Comparison of ENCODE assay signal across 23 mouse cellular contexts in the genomic region with DNA sequence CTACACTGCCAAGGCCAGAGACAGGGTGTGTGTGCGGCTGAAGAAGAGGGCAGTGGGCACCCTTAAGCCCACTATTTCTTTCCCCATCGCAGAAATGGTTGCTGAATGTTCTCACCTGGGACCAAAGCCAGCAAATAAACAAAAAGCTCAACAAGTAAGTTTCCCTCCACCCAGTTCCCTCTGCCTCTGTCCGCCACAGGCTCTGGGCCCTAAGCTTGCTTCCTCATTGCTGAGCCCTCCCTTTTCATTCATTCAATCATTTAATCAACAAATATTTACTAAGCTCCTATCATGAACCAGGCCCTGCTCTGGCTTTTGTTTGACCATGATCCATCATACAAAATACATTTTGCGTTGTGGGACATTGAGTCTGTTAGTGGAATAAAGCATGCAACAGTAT. TPM values are rescaled to one million over a fixed set of nuclear protein-coding genes. Genes with fewer than 3 reads are reported as not detected.
DNase-seq lines count a peak whose midpoint lies in the region; ATAC-seq and TF ChIP-seq lines count a peak whose summit lies in the region.
"Had no signal": no experiment of that assay in that cellular context is flagged by ENCODE, and none has a peak within 500 bp of the region (broad histone marks: within the 10 kb centered on the region; RNA-seq: fewer than 3 reads in every experiment).

No protein-coding gene starts in this region.

- peak; percentile 25 to 40 for DNase-seq in urinary bladder, postnatal 36 days (ENCODE audit: low spot score in 2 of 2)
- DNase-seq in urinary bladder, postnatal 25 days (ENCODE audit: low spot score) = no peak
- peak; percentile 45 for DNase-seq in stomach, postnatal 0 days (ENCODE audit: low spot score)
- no peak for DNase-seq in embryo, embryonic 10 days (ENCODE audit: low spot score)
- DNase-seq in c-Kit-positive CD71-positive TER-119-positive erythroid progenitor cells, embryonic 14.5 days (ENCODE audit: low spot score) = no peak
- DNase-seq: adrenal gland, adult 2 months; adrenal gland, postnatal 10 days; adrenal gland, postnatal 25 days; cerebellum, adult 11-12 months; cerebellum, adult 2 months; cerebellum, adult 9-10 months; cerebellum, postnatal 10 days; cerebellum, postnatal 25 days; embryo, embryonic 11 days had no signal

- no peak; the same call in 1 of the 2 replicates for ATAC-seq in stomach, embryonic 15.5 days (ENCODE audit: insufficient read depth, low FRiP score, low read depth)
- ATAC-seq in stomach, postnatal 0 days (ENCODE audit: low FRiP score, low TSS enrichment) = peak; percentile 87
- ATAC-seq: forebrain, embryonic 14.5 days; forebrain, embryonic 16.5 days had no signal

- TF ChIP-seq EP300 in stomach, postnatal 0 days (optimal IDR thresholded peaks at IDR 0.05) = no peak

- H3K9ac ChIP-seq in stomach, embryonic 15.5 days = no peak overlapping the region
- no peak overlapping the region for H3K9ac ChIP-seq in stomach, postnatal 0 days (ENCODE audit: low read length)
- H3K9ac ChIP-seq: embryonic facial prominence, embryonic 13.5 days; embryonic facial prominence, embryonic 15.5 days; forebrain, embryonic 12.5 days had no signal

- H3K27me3 ChIP-seq in stomach, embryonic 15.5 days (replicated peaks) = no peaks in the 10 kb centered on the region
- no peaks in the 10 kb centered on the region for H3K27me3 ChIP-seq in stomach, postnatal 0 days (ENCODE audit: control insufficient read depth, insufficient read depth, low read length)
- H3K27me3 ChIP-seq: embryonic facial prominence, embryonic 13.5 days; embryonic facial prominence, embryonic 15.5 days; forebrain, embryonic 12.5 days had no signal

- peak overlapping the region; percentile 8; the same call in 1 of the 2 replicates for H3K27ac ChIP-seq in stomach, embryonic 15.5 days
- H3K27ac ChIP-seq in stomach, postnatal 0 days (replicated peaks) = peak overlapping the region; percentile 71
- H3K27ac ChIP-seq: embryonic facial prominence, embryonic 13.5 days; embryonic facial prominence, embryonic 15.5 days; forebrain, embryonic 10.5 days; forebrain, embryonic 12.5 days had no signal

- H3K4me3 ChIP-seq in stomach, embryonic 15.5 days (replicated peaks) = no peak overlapping the region
- no peak overlapping the region for H3K4me3 ChIP-seq in stomach, postnatal 0 days (ENCODE audit: low read depth, low read length)
- H3K4me3 ChIP-seq: embryonic facial prominence, embryonic 13.5 days; embryonic facial prominence, embryonic 15.5 days; erythroblast, embryonic 14.5 days; forebrain, embryonic 10.5 days; forebrain, embryonic 12.5 days had no signal

- 62% methylated on average over 4 of the region's 4 CpGs for WGBS in stomach, embryonic 15.5 days
- WGBS in stomach, postnatal 0 days = 65% methylated on average over 4 of the region's 4 CpGs

- no peaks in the 10 kb centered on the region for H3K36me3 ChIP-seq in stomach, embryonic 15.5 days
- H3K36me3 ChIP-seq in stomach, postnatal 0 days (ENCODE audit: control insufficient read depth, insufficient read depth, low read length) = no peaks in the 10 kb centered on the region
- H3K36me3 ChIP-seq: embryonic facial prominence, embryonic 13.5 days; embryonic facial prominence, embryonic 15.5 days; forebrain, embryonic 10.5 days; forebrain, embryonic 12.5 days had no signal

- no peak for TF ChIP-seq CTCF in stomach, postnatal 0 days (IDR thresholded peaks at IDR 0.05; ENCODE audit: low read depth)

- H3K9me3 ChIP-seq in stomach, embryonic 15.5 days = no peaks in the 10 kb centered on the region
- H3K9me3 ChIP-seq in stomach, postnatal 0 days (ENCODE audit: control insufficient read depth, low read length) = no peaks in the 10 kb centered on the region
- H3K9me3 ChIP-seq: embryonic facial prominence, embryonic 13.5 days; embryonic facial prominence, embryonic 15.5 days; forebrain, embryonic 10.5 days; forebrain, embryonic 12.5 days had no signal

- no peak overlapping the region for H3K4me2 ChIP-seq in stomach, embryonic 15.5 days
- no peak overlapping the region for H3K4me2 ChIP-seq in stomach, postnatal 0 days (replicated peaks; ENCODE audit: low read depth)
- H3K4me2 ChIP-seq: embryonic facial prominence, embryonic 13.5 days; embryonic facial prominence, embryonic 15.5 days; forebrain, embryonic 12.5 days had no signal

- no peaks in the 10 kb centered on the region for H3K4me1 ChIP-seq in stomach, embryonic 15.5 days
- H3K4me1 ChIP-seq in stomach, postnatal 0 days (replicated peaks; ENCODE audit: control insufficient read depth, insufficient read depth) = no peaks in the 10 kb centered on the region
- H3K4me1 ChIP-seq: embryonic facial prominence, embryonic 13.5 days; embryonic facial prominence, embryonic 15.5 days; forebrain, embryonic 10.5 days; forebrain, embryonic 12.5 days had no signal

RNA-seq across cellular contexts. Expression of gene Scnn1g, which starts 29.0 kb away (rescaled TPM):
- polyA plus RNA-seq in stomach, embryonic 15.5 days (2015; fragmentation: Nextera tagmentation; extraction: Ambion mirVana) = 1.4 TPM in 2 replicates
- polyA plus RNA-seq in stomach, postnatal 0 days (2015; fragmentation: Nextera tagmentation; extraction: Ambion mirVana) = 7.0 and 8.0 TPM in 2 replicates
- polyA plus RNA-seq: C2C12; erythroblast, embryonic 14.5 days; forebrain, embryonic 12.5 days; forebrain, embryonic 14.5 days; forebrain, embryonic 16.5 days had no signal

RNA-seq across cellular contexts. Expression of gene Usp31, which starts 56.3 kb away (rescaled TPM):
- 1.9 and 2.0 TPM in 2 replicates for polyA plus RNA-seq in stomach, embryonic 15.5 days (2015; fragmentation: Nextera tagmentation; extraction: Ambion mirVana)
- polyA plus RNA-seq in stomach, postnatal 0 days (2015; fragmentation: Nextera tagmentation; extraction: Ambion mirVana) = 0.70 and 0.73 TPM in 2 replicates

Comparison
In these comparisons a context has a peak if more than half of its experiments do, and no peak if none do; other contexts are left out.
1. DNase-seq: peak in urinary bladder, postnatal 36 days (2 of 2) and stomach, postnatal 0 days (single experiment); none in urinary bladder, postnatal 25 days (single experiment), embryo, embryonic 10 days (single experiment) and c-Kit-positive CD71-positive TER-119-positive erythroid progenitor cells, embryonic 14.5 days (single experiment).